1 mouse cellular context compared by ENCODE assay signal in the genomic region with DNA sequence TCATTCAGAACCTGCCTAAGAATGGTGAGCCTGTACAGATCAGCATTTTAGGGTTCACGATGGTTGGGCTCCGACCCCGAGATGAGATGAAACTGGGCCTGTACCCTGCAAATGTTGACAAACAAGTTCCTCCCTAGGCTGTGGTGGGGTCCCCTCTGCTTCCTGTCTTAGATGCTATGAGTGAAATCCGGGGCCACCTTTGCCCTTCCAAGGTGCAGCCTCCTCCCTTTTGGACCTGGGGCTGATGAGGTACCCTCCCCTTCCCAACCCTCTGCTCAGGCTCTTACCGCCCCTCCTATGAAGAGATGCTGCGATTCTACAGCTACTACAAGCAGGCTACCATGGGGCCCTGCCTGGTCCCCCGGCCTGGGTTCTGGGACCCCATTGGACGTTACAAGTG.
TF ChIP-seq lines count a peak whose summit lies in the region.

No protein-coding gene starts in this region.

TF ChIP-seq in CH12.LX, 34 proteins besides CTCF, POLR2A, EP300 and RAD21 (continued from another document):
- TF ChIP-seq GABPA (IDR thresholded peaks at IDR 0.05; ENCODE audit: insufficient replicate concordance, low read depth, low read length), result no peak
- no peak for TF ChIP-seq MYC (IDR thresholded peaks at IDR 0.05; ENCODE audit: low read depth, low read length)
- TF ChIP-seq SMC3 (IDR thresholded peaks at IDR 0.05; ENCODE audit: low read depth, low read length), result no peak
- no peak for TF ChIP-seq USF2 (conservative IDR thresholded peaks at IDR 0.05; ENCODE audit: low read depth, low read length)
- TF ChIP-seq RCOR1 (conservative IDR thresholded peaks at IDR 0.05; ENCODE audit: low read depth, low read length), result no peak
- TF ChIP-seq MXI1 (IDR thresholded peaks at IDR 0.05; ENCODE audit: low read depth, low read length), result no peak
- TF ChIP-seq POLR2AphosphoS2 (IDR thresholded peaks at IDR 0.05; ENCODE audit: low read depth, low read length), result no peak
- no peak for TF ChIP-seq CHD2 (IDR thresholded peaks at IDR 0.05; ENCODE audit: low read length)
- no peak for TF ChIP-seq HCFC1 (IDR thresholded peaks at IDR 0.05; ENCODE audit: low read depth, low read length)
- TF ChIP-seq ETS1 (conservative IDR thresholded peaks at IDR 0.05; ENCODE audit: low read depth, low read length), result no peak
- TF ChIP-seq UBTF (IDR thresholded peaks at IDR 0.05; ENCODE audit: low read depth, low read length), result no peak
- no peak for TF ChIP-seq JUN (IDR thresholded peaks at IDR 0.05; ENCODE audit: insufficient read depth, low read depth, low read length)
- no peak for TF ChIP-seq BHLHE40 (IDR thresholded peaks at IDR 0.05; ENCODE audit: low read depth, low read length)
- no peak for TF ChIP-seq PAX5 (IDR thresholded peaks at IDR 0.05; ENCODE audit: low read length)
- no peak for TF ChIP-seq SIN3A (IDR thresholded peaks at IDR 0.05; ENCODE audit: low read length)
- no peak for TF ChIP-seq MAZ (IDR thresholded peaks at IDR 0.05; ENCODE audit: low read depth, low read length)
- TF ChIP-seq TCF12 (IDR thresholded peaks at IDR 0.05; ENCODE audit: low read depth, low read length), result no peak
